Mouse (Mus musculus) erythroblast, embryonic 14.5 days (primary cell): ENCODE results near the gene Tmem200b.

Source experiments
- GATA1 ChIP-seq: IDR thresholded peaks from 2 replicates; pipeline ENCODE4 v1.6.1; 2012; ENCODE audit warnings: low read length, inconsistent platforms, mixed read lengths
- TAL1 ChIP-seq: IDR thresholded peaks from 3 replicates; pipeline ENCODE4 v1.6.1; 2012; ENCODE audit warnings: low read length, inconsistent platforms, mixed read lengths

DNA sequence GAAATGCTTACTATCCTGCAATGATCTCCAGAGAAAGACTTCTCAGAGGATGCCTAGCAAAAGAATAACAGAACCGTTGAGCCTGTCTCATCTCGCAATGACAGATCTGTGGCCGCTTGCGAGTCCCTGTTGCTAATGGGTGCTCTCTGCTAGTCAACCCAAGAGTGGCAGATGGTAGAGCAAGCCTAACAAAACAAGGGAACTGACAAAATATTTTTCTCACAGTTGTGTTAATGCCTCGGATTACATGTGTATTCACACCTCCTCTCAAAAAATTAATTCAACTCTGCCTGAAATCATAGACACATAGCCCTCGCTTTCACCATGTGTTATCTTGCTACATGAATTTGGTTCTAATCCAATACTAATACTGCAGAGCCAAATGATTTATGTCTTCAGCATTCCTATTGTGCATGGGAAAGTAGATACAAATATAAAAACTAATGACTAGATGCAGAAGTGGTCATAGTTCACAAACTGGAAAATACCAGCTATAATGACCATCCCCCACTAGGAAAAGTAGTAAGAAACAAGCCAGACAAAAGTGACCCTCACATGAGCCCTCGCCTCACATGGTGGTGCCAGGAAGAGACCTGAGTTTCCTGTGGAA, 48.8 kb downstream of the Tmem200b start:
- TF ChIP-seq TAL1 (no peak), GATA1 (no peak)
